Mouse (Mus musculus) forebrain, embryonic 13.5 days (tissue): ENCODE data around the gene Ddx23. TPM values are rescaled to one million over a fixed set of nuclear protein-coding genes. Genes with fewer than 3 reads are reported as not detected.

Experiments used
- ATAC-seq: fragments of 200-750 bp; cut with Nextera tagmentation; 2 replicates; pipeline ENCODE4 v1.8.0; 2017
- H3K27ac ChIP-seq: fragments of 300-500 bp; sonication (generic); 2 replicates; pipeline ENCODE4 v1.5.1; 2015; ENCODE audit warnings: inconsistent platforms, mild to moderate bottlenecking, moderate library complexity
- H3K27me3 ChIP-seq: fragments of 300-500 bp; sonication (generic); 2 replicates; pipeline ENCODE4 v1.6.1; 2015; ENCODE audit warnings: mild to moderate bottlenecking, inconsistent platforms
- H3K36me3 ChIP-seq: fragments of 300-500 bp; sonication (generic); 2 replicates; pipeline ENCODE4 v1.6.1; 2015; ENCODE audit warnings: mild to moderate bottlenecking, inconsistent platforms; ENCODE audit not compliant: poor library complexity, severe bottlenecking
- H3K4me1 ChIP-seq: fragments of 300-500 bp; sonication (generic); 2 replicates; pipeline ENCODE4 v1.6.1; 2015; ENCODE audit warnings: inconsistent platforms
- H3K4me2 ChIP-seq: fragments of 300-500 bp; sonication (generic); 2 replicates; pipeline ENCODE4 v1.6.1; 2015; ENCODE audit warnings: inconsistent platforms, mild to moderate bottlenecking, moderate library complexity
- H3K4me3 ChIP-seq: fragments of 300-500 bp; sonication (generic); 2 replicates; pipeline ENCODE4 v1.5.1; 2015; ENCODE audit warnings: mild to moderate bottlenecking, inconsistent platforms
- H3K9ac ChIP-seq: fragments of 300-500 bp; sonication (generic); 2 replicates; pipeline ENCODE4 v1.6.1; 2015; ENCODE audit warnings: mild to moderate bottlenecking, inconsistent platforms
- H3K9me3 ChIP-seq: fragments of 300-500 bp; sonication (generic); replicated peaks from 2 replicates; pipeline ENCODE4 v1.6.1; 2016; ENCODE audit warnings: inconsistent platforms
- WGBS: fragments of 180-500 bp; shearing (Covaris S2); methylation state at CpG from one replicate; pipeline ENCODE4 v1.1.7; 2015; 5-methylcytosine and 5-hydroxymethylcytosine counted together
- polyA plus RNA-seq: library from polyadenylated mRNA; unstranded; fragments of >200 nt; fragmentation: Nextera tagmentation; extraction: Ambion mirVana; gene quantifications from 2 replicates; pipeline ENCODE4 v1.2.1, GENCODE M21; 2015

Ddx23 gene
- polyA plus RNA-seq, 1 experiment from 2014 or later = 32.5 TPM

- Histone ChIP-seq H3K4me1 (peaks cover 33% of the 10 kb centered on the region), H3K36me3 (no peaks in the 10 kb centered on the region), H3K27ac (no peak overlapping the region), H3K9me3 (no peaks in the 10 kb centered on the region), H3K4me3 (no peak overlapping the region), H3K4me2 (no peak overlapping the region), H3K9ac (no peak overlapping the region), H3K27me3 (0 out of 2 replicates have a peak, but pooled peaks cover 2% of the 10 kb centered on the region)
- 99% methylated on average over 3 of the region's 3 CpGs for WGBS
- no peak for ATAC-seq
Measured at GRCm38 (mm10) chr15:98612229-98612628, 50.5 kb downstream of the Ddx23 start.

DNA sequence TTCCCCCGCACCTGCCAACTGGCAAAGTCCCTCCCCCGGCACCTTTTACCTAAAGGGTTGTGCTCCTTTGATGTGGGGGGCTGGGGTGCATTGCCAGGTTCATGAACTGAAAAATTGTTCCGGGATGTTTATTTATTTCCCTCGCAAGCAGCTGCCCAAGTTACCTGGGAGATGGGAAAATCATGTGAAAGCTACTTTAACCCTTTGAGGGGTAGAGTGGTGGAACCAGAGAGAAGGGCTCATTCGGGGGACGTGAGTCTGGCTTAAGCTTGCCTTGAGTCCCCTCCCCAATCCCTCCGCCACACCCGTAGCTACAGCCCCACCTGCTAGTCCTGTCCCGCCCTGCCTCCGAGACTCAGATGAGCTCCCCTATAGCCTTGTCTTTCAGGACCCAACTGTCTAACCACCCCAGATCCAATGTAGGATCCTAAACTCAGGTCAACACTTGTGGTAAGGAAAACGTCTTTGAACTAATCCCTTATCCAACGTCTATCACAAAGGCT, 52.5 kb downstream of the Ddx23 start:
- no peaks in the 10 kb centered on the region for H3K36me3 ChIP-seq
- ATAC-seq = no peak
- no peaks in the 10 kb centered on the region for H3K9me3 ChIP-seq
- H3K4me2 ChIP-seq = peak overlapping the region; percentile 92
- peak overlapping the region; percentile 88 for H3K9ac ChIP-seq
- WGBS = 2% methylated on average over 12 of the region's 12 CpGs
- H3K4me3 ChIP-seq = peak overlapping the region; percentile 80
- H3K4me1 ChIP-seq = peaks cover 37% of the 10 kb centered on the region
- H3K27ac ChIP-seq = peak overlapping the region; percentile 78
- H3K27me3 ChIP-seq = no peaks in the 10 kb centered on the region

DNA sequence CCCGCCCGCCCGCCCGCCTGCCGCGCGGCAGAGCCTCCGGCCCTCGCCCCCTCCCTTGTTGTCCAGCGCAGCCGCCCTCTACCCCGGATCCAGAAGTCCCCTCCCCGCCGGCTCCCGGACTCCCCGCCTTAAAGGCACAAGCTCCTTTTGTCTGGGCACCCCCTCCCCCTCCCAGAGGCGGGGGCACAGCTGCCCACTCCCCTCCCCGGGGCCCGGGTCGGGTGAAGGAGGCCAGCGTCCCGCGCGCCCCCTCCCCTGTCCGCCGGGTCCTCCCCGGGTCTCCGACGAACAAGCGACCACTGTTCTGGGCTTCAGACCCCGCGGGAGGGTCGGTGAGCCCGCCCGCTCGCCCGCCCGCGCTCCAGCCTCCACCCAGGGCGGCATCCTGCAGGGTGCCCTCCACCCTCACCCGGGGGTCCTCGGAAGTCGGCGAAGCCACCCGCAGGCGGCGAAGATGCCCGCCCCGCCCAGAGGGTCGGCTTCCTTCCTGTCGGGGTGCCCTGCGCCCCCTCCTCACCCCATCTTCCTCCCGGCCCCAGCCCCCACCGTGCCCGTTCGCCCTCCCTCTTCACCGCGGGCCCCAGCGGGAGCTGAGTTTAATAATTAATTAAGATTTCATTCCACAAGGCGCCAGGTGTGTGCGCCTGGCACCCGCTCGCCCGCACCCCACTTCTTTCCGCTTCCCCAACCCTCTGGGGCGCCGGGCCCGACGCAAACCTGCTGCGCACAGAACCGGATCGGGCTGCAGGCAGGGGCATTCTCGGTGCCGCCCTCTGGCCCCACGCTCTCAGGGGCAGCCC, 53.2 kb downstream of the Ddx23 start, which contains the start of gene Adcy6:
Gene Adcy6, minus strand, starts transcription at position 746 of the 800 bp plus-strand sequence.
- Histone ChIP-seq H3K4me1 (peaks cover 31% of the 10 kb centered on the region), H3K36me3 (peaks cover 5% of the 10 kb centered on the region), H3K9ac (peak within 1 kb of the TSS; percentile 88), H3K4me3 (peak within 1 kb of the TSS; percentile 80), H3K27ac (peak within 1 kb of the TSS; percentile 78), H3K4me2 (peak within 1 kb of the TSS; percentile 92), H3K9me3 (no peaks in the 10 kb centered on the region), H3K27me3 (no peaks in the 10 kb centered on the region)
- under 1% methylated on average over 54 of the region's 75 CpGs for WGBS
- peak; percentile 81 for ATAC-seq

DNA sequence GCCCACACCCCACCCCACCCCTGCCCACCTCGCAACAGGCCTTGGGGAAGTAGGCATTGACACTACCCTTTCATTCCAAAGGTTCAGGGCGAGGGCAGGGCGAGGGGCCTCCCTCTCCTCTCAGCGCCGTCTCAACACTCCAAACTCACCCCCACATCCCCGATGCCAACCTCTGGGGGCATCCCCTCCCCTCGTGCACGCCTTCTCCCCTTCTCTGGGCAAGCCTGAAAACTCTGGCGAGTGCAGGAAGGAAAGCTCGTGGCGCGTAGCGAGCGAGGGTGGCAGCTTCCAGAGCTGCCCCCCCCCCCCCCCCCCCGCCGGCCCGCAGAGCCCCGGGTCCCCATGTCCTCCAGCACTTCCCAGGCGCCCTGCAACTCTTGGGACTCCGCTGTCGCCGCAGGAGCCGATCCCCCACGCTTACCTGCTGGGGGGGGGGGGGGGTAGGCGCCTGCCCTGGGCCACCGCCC, 53.9 kb downstream of the Ddx23 start:
- H3K4me2 ChIP-seq = peak overlapping the region; percentile 92
- peak overlapping the region; percentile 88 for H3K9ac ChIP-seq
- ATAC-seq = peak; percentile 52
- WGBS = 0% methylated on average over 6 of the region's 26 CpGs
- H3K4me3 ChIP-seq = peak overlapping the region; percentile 80
- peak overlapping the region; percentile 78 for H3K27ac ChIP-seq
- H3K9me3 ChIP-seq = no peaks in the 10 kb centered on the region
- no peaks in the 10 kb centered on the region for H3K27me3 ChIP-seq
- peaks cover 27% of the 10 kb centered on the region for H3K4me1 ChIP-seq
- peaks cover 12% of the 10 kb centered on the region for H3K36me3 ChIP-seq

GRCm38 (mm10) chr15:98608058-98608783, 54.5 kb downstream of the Ddx23 start:
- H3K27me3 ChIP-seq = no peaks in the 10 kb centered on the region
- peak overlapping the region; percentile 80 for H3K4me3 ChIP-seq
- H3K4me1 ChIP-seq = peaks cover 30% of the 10 kb centered on the region
- 15% methylated on average over 10 of the region's 10 CpGs for WGBS
- H3K9me3 ChIP-seq = no peaks in the 10 kb centered on the region
- H3K9ac ChIP-seq = peak overlapping the region; percentile 88
- peak overlapping the region; percentile 92 for H3K4me2 ChIP-seq
- no peak for ATAC-seq
- peaks cover 18% of the 10 kb centered on the region for H3K36me3 ChIP-seq
- peak overlapping the region; percentile 40 for H3K27ac ChIP-seq

GRCm38 (mm10) chr15:98607557-98607956, 55.1 kb downstream of the Ddx23 start:
- no peak for ATAC-seq
- Histone ChIP-seq H3K36me3 (peaks cover 25% of the 10 kb centered on the region), H3K4me1 (peaks cover 37% of the 10 kb centered on the region), H3K4me3 (peak overlapping the region; percentile 80), H3K9ac (peak overlapping the region; percentile 88), H3K9me3 (no peaks in the 10 kb centered on the region), H3K4me2 (peak overlapping the region; percentile 92), H3K27ac (no peak overlapping the region), H3K27me3 (no peaks in the 10 kb centered on the region)
- 43% methylated on average over 4 of the region's 4 CpGs for WGBS

DNA sequence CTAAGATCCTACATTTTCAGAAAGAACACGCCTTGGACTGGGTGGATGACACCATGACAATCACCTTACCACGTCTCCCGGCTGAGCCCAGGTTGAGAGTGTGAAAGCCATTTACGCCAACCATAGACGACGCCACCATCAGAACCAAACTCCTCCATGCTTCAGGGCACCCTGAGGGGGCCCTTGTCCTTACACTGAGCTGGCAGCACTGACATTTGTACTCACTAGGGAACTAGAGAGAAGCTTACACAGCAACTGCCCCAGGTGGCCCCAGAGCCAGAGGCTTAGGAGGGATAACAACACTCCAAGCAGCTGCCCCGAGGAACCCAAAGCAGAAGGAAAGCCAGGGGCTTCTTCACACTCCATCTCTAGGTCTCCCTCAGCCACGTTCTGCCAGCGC, 56.0 kb downstream of the Ddx23 start:
- peak overlapping the region; percentile 92; the same call in 1 of the 2 replicates for H3K4me2 ChIP-seq
- peaks cover 33% of the 10 kb centered on the region for H3K36me3 ChIP-seq
- H3K9me3 ChIP-seq = no peaks in the 10 kb centered on the region
- 69% methylated on average over 9 of the region's 9 CpGs for WGBS
- no peaks in the 10 kb centered on the region for H3K27me3 ChIP-seq
- peaks cover 41% of the 10 kb centered on the region for H3K4me1 ChIP-seq
- no peak overlapping the region for H3K4me3 ChIP-seq
- no peak for ATAC-seq
- H3K9ac ChIP-seq = 0 out of 2 replicates have a peak overlapping the region, but pooled peaks have one; percentile 40
- no peak overlapping the region for H3K27ac ChIP-seq

GRCm38 (mm10) chr15:98606051-98606536, 56.6 kb downstream of the Ddx23 start:
- Histone ChIP-seq H3K27me3 (no peaks in the 10 kb centered on the region), H3K27ac (no peak overlapping the region), H3K9ac (peak overlapping the region; percentile 19; the same call in 1 of the 2 replicates), H3K4me1 (peaks cover 41% of the 10 kb centered on the region), H3K9me3 (no peaks in the 10 kb centered on the region), H3K36me3 (peaks cover 39% of the 10 kb centered on the region), H3K4me2 (no peak overlapping the region), H3K4me3 (no peak overlapping the region)
- 94% methylated on average over 12 of the region's 12 CpGs for WGBS
- no peak for ATAC-seq

DNA sequence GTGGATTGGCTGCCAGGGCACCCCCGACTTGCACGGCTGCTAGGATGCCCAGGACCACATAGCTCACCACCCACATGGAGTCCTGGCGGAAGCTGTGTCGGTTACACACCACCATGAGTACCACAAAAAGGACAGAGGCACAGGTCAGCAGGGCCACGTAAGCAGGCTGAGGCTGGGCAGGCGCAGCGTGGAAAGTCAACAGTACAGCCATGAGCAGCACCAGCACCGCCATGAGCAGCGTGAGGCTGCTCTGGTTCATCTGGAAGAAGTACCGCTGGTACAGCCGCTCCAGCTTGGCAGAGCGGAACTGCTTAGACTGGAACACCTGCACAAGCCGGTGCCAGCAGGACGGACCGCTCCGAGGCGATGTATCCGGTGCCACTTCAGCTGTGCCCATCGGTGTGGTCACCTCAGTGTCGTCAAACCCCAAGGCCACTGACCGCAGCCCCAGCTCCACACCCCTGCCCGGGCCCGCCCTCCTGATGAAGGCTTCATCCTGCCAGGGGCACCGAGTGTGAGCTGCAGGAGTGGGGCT, 58.6 kb downstream of the Ddx23 start:
- Histone ChIP-seq H3K27ac (no peak overlapping the region), H3K9me3 (no peaks in the 10 kb centered on the region), H3K4me1 (peaks cover 37% of the 10 kb centered on the region), H3K4me3 (no peak overlapping the region), H3K9ac (no peak overlapping the region), H3K4me2 (no peak overlapping the region), H3K27me3 (no peaks in the 10 kb centered on the region), H3K36me3 (peaks cover 58% of the 10 kb centered on the region)
- ATAC-seq = no peak
- 93% methylated on average over 24 of the region's 24 CpGs for WGBS

- no peaks in the 10 kb centered on the region for H3K27me3 ChIP-seq
- 69% methylated on average over 4 of the region's 4 CpGs for WGBS
- no peak overlapping the region for H3K4me2 ChIP-seq
- H3K27ac ChIP-seq = no peak overlapping the region
- ATAC-seq = no peak
- no peaks in the 10 kb centered on the region for H3K9me3 ChIP-seq
- peaks cover 29% of the 10 kb centered on the region for H3K4me1 ChIP-seq
- no peak overlapping the region for H3K4me3 ChIP-seq
- peak overlapping the region; percentile 41; the same call in 1 of the 2 replicates for H3K9ac ChIP-seq
- peaks cover 69% of the 10 kb centered on the region for H3K36me3 ChIP-seq
Measured at GRCm38 (mm10) chr15:98602921-98603458, 59.7 kb downstream of the Ddx23 start.

DNA sequence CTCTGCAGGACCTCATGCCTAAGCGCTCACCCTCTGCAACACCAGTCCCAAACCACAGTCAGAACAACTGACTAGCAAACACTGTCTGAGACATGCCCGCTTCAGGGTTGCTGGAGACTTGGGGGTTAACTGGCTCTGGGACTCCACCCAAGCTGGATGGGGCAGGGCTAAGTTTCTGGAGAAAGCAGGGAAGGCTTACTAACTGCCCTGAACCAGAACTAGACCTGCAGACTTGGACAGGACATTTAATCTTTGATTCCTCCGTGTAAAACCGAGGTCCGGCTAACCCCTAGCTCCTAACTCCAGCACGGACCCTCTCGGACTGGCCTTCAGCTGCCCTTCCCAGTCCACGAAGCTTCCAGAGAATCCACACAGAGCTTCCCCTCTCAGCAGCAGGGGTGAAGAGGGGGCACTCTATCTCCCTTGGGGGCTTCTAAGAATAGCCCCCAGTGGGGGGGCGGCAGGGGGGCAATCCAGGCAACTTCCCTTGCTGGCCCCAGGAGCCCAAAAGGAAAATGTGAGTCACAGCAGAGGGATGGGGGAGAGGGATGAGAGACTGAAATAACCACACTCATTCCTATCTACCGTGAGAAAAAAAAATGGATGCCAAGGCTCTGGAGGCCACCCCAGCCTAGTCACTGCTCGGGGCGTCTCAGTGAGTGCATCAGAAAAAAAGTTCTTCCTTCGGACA, 60.4 kb downstream of the Ddx23 start:
- Histone ChIP-seq H3K9me3 (no peaks in the 10 kb centered on the region), H3K27me3 (no peaks in the 10 kb centered on the region), H3K27ac (no peak overlapping the region), H3K4me1 (peaks cover 22% of the 10 kb centered on the region), H3K4me3 (no peak overlapping the region), H3K9ac (no peak overlapping the region; the same call in 1 of the 2 replicates), H3K4me2 (no peak overlapping the region), H3K36me3 (peaks cover 75% of the 10 kb centered on the region)
- no peak for ATAC-seq
- 65% methylated on average over 13 of the region's 13 CpGs for WGBS
